Mouse (Mus musculus) c-Kit-positive CD71-positive TER-119-positive erythroid progenitor cells, embryonic 14.5 days (primary cell): ENCODE data around the gene Kti12.
A peak's percentile ranks its signal among the peaks of the same experiment; 100 is the strongest.

Experiments used
- DNase-seq: peaks from one replicate; pipeline ENCODE4 v3.0.0-alpha.2; 2013; ENCODE audit warnings: low spot score

Kti12 gene

DNA sequence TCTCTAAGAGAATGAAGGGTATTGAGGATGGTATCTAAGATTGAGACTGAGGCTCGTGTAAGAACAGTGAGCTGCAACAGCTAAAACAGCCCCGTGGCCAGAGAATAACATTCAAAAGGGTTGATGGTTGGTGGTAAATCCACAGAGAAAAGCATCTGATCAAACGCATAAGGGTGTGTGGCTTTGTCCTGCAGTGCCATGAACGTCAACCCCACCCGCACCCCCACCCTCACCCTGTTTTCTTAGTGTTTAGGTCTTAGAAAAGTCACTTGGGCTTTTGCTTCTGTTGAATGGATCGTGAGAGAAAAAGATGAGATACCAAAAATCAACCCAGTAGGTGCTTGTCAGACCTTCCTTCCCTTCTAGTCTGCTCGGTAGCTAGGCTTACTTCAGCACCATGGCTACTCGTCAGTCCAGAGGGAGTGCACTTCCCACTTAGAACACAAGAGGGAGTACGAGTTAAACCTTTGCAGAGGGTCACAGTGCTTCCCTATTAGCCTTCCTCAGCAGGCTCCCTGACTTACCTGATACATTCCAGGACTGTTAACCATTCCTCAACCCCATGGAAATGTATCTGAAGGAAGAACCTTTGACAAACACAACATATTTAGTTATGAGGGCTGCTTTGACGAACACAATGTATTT lies 22.3 kb downstream of the Kti12 start:
- peak; percentile 88 for DNase-seq

DNA sequence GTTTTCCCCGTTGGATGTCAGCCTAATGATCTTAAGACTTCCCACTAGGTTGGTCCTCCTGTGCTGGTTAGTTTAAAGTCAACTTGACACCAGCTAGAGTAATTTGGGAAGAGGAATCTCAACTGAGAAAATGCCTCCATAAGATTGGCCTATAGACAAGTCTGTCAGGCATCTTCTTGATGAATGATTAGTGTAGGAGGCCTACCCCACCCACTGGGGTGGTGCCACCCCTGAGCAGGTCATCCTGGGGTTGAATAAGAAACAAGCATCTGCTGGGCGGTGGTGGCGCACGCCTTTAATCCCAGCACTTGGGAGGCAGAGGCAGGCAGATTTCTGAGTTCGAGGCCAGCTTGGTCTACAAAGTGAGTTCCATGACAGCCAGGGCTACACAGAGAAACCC lies 26.2 kb downstream of the Kti12 start:
- no peak for DNase-seq

DNA sequence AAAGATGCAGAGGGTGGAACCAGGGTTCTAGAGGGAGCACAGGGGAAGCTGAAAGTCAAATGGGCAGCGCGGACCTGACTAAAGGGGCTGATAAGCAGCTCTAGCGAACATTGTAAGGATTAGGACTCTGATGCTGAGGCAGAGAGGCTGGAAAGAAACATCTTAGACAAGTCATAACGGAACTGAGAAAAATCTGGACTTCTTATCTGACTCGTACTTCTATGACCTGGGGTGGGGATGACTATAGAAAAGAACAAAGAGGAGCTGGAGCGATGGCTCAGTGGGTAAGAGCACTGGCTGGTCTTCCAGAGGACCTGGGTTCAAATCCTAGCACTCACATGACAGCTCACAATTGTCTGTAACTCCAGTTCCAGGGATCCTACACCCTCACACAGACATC lies 30.3 kb downstream of the Kti12 start:
- DNase-seq: no peak

DNA sequence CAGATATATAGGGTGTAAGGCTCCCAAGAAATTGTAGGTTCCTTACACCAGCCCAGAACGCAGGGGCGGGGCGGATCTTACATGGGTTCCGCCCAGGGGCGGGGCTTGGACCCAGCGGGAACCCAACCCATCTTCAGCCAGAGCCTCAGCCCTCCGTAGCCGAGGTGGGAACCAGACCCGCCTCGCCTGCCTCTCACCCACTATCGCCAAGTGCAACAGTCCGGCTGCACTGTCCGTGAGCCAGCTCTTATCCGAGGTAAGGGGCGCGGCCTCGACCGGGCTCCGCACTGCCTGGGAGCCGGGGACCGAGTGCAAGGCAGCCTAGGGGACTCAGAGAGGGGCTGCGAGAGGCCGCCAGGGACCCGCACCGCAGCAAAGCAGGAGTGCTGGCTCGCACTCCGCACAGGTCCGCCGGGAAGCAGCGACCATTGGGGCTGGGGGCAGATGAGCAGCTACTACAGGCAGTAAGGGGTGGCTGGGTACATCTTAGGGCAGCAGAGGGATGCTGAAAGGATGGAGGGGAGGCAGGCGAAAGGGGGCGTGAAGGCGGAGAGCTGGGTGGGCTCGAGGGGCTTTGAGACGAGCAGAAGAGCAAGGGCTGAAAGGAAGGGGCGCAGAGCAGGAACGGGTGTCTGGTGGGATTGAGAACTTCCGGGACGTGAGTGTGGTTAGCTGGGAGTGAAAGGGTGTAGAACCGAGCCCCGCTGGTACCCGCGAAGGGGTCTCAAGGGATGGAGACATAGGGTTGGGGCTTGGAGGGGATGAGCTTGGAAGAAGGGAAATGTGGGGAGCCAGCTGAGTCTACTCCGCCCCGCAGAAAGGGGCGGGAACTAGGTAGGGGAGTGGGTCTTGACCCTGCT lies 31.6 kb downstream of the Kti12 start, which contains the start of gene Rab3b:
TSS of gene Rab3b (plus strand) at position 101 of the 860 bp plus-strand sequence.
- peak; percentile 62 for DNase-seq

DNA sequence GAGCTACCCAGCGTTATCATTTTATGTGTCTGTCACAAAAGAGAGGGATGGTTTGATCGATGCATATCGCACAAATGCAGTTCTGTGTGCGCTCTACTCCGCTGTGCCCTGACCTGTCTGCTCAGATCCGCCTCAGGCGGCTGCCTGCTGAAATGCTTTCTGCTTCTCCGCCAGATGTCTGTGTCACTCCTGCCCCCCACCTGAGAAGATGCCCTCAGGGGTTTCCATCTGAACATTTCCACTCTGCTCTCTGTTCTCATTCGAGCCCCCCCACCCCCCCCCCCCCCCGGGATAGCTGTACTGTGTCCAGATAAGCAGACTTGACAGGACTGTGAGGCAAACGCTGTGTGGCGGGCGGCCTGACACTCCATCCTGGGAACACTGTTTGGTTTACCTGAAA lies 36.2 kb downstream of the Kti12 start:
- DNase-seq: no peak

DNA sequence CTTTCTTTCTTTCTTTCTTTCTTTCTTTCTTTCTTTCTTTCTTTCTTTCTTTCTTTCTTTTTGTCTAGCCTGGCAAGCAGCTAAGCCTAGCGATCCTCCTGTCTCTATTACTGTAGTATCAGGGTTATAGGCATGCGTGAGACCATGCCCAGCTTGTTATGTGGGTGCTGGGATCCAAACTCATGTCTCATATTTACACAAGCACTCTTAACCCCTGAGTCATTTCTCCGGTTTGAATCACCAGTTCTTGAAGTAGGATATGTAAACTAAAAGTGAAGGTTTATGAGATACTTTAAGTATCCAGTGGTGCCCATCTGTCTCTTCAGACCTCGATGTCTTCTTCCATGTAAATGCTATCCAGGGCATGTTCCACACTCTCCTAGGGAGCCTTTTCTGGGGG lies 39.9 kb downstream of the Kti12 start:
- no peak for DNase-seq

DNA sequence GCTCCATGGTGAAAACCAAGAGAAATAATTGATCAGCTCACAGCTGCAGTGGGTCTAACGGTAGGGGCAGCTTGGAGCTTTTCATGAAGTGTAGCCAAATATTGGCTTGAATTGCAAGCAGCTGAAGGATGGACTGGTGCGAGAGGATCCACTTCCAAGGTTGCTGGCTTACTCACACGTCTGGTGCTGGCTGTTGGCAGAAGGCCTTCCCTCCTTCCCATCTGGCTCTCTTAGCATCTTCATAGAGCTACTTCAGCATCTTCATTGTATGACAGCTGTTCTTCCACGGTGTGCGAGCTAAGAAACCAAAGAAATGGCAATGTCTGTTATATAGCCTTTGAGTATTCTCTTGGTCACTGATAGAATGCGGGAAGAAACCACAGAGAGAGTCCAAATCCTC lies 43.3 kb downstream of the Kti12 start:
- DNase-seq: no peak
